Mouse (Mus musculus) urinary bladder, adult 2 months (tissue): ENCODE data around the gene Mmd2. TPM values are rescaled to one million over a fixed set of nuclear protein-coding genes. Genes with fewer than 3 reads are reported as not detected.
A peak's percentile ranks its signal among the peaks of the same experiment; 100 is the strongest.

Source experiments
- DNase-seq: peaks from one replicate; pipeline ENCODE4 v3.0.0; 2022; ENCODE audit warnings: low spot score
- polyA plus RNA-seq: library from polyadenylated mRNA; depleted of rRNA; stranded (reverse); fragments of >200 nt; gene quantifications from 2 replicates; pipeline ENCODE4 v1.2.3, GENCODE M21; 2012; rRNA removed

Gene Mmd2
- 0.18 and 0.31 TPM in 2 replicates for polyA plus RNA-seq

- no peak for DNase-seq
Measured at GRCm38 (mm10) chr5:142608259-142608988, at the start of gene Mmd2. TSS of gene Mmd2 (minus strand) at chr5:142608800.

GRCm38 (mm10) chr5:142652266-142652665, 43.7 kb upstream of the Mmd2 start:
- DNase-seq = no peak

DNA sequence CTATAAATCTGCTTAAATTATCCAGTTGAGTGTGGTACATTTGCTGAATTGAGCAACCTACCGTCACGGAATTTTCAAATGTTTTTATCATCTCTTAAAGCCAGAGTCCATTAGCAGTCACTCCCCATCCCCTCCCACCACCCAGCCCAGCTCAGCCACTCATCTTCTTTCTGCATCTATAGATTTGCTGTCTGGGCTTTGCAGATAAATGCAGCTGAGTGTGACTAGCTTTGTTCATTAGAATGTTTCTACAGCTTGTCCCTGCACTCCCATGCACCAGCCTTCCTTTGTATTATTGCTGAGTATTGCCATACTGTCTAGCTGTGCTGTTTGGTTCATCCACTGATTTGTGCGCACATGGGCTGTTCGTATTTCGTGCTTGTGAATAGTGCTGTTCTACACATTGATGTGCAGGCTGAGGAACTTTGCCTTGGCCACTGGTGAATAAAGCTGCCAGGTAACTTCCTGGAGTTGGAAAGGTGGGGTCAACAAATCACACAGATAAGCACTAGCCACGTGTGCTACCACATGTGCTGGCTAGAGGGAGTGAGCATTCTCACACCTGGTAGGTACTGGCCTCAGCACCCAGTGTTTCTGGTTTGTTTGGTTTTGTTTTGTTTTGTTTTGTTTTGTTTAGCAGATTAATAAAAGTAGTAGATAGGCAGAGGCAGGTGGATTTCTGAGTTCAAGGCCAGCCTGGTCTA, 42.3 kb upstream of the Mmd2 start:
- DNase-seq = no peak

DNA sequence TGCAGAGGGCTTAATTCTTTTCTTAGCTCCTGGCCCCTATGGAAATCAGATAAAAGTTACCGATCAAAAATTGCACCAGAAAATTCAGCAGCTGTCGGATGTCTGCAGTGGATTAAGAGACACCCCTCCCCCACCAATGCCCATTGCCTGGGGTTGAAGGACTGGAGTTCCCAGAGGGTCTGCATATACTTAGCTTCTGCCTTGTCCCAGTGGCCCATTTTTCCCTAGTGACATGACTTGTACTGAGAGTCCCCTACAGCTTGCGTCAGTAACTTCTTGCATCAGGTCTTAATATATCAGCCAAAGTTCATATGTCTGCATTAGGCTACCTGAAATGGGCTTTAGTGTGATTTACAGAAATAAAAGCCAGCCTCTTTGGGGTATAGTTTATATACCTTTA, 41.8 kb upstream of the Mmd2 start:
- no peak for DNase-seq

GRCm38 (mm10) chr5:142649460-142650050, 41.0 kb upstream of the Mmd2 start:
- DNase-seq = no peak

- DNase-seq = no peak
Measured at GRCm38 (mm10) chr5:142648162-142648561, 39.6 kb upstream of the Mmd2 start.

- no peak for DNase-seq
Measured at GRCm38 (mm10) chr5:142641331-142642051, 32.9 kb upstream of the Mmd2 start.

GRCm38 (mm10) chr5:142640088-142640487, 31.5 kb upstream of the Mmd2 start:
- DNase-seq = no peak

DNA sequence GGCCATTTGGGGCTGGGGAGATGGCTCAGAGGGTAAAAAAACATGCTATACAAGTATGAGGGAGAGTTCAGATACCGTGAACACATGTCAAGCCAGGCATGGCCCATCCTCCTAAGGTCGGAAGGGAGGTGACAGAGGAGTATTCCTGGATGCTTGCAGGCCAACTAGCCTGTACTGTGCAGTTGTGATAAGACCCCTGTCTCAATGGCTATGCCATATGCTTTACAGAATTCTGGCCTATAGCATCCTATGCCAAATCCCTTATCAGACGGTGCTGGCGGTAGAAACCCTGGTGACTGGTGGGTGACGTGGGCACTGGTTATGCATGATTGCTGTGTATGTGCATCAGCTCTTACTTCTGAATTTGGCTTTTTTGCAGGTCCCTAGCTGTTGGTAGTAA, 29.2 kb upstream of the Mmd2 start:
- DNase-seq = no peak

- no peak for DNase-seq
Measured at GRCm38 (mm10) chr5:142630224-142630623, 21.6 kb upstream of the Mmd2 start.

GRCm38 (mm10) chr5:142629663-142630025, 21.0 kb upstream of the Mmd2 start:
- DNase-seq = no peak

- peak; percentile 94 for DNase-seq
Measured at GRCm38 (mm10) chr5:142628726-142629662, 20.4 kb upstream of the Mmd2 start.

DNA sequence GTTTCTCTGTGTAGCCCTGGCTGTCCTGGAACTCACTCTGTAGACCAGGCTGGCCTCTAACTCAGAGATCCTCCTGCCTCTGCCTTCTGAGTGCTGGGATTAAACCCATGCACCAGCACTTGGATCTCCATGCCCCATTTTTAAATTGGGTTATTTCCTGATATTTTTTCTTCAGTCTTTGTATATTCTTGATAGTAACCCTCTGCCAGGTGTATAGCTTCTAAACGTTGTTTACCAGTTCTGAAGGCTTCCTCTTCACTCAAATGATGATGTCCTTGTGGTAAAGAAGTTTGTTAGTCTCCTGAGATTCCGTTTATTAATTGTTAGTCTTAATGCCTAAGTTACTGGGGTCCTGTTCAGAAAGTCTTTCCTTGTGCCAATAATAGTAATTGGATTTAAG, 18.8 kb upstream of the Mmd2 start, which contains the start of gene Wipi2:
Gene Wipi2, plus strand, starts transcription at position 301 of the 400 bp plus-strand sequence.
- DNase-seq = no peak

GRCm38 (mm10) chr5:142623080-142623479, 14.5 kb upstream of the Mmd2 start:
- DNase-seq = no peak

DNA sequence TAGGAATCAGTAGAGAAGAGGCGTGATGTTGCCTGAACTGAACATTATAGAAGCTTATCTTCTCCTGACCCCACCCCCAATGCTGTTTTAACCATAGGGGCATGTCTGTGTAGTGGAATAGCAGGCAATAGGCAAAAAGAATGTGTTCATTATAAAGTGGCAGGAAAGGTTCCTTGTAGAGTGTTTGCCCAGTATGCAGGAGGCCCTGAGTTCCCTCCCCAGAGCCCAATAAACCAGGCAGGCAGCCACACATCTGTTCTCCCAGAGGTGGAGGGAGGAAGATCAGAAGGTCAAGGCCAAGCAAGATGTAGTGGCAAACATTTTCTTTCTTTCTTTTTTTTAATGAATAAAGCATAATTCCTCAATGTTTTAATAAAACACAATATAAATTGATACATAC, 13.5 kb upstream of the Mmd2 start:
- DNase-seq = no peak

GRCm38 (mm10) chr5:142621421-142621820, 12.8 kb upstream of the Mmd2 start:
- DNase-seq = no peak

GRCm38 (mm10) chr5:142619866-142620265, 11.3 kb upstream of the Mmd2 start:
- no peak for DNase-seq

GRCm38 (mm10) chr5:142616326-142616725, 7.7 kb upstream of the Mmd2 start:
- DNase-seq = no peak

GRCm38 (mm10) chr5:142615638-142616037, 7.0 kb upstream of the Mmd2 start:
- DNase-seq = no peak

GRCm38 (mm10) chr5:142614513-142614912, 5.9 kb upstream of the Mmd2 start:
- no peak for DNase-seq

GRCm38 (mm10) chr5:142610362-142610761, 1.8 kb upstream of the Mmd2 start:
- no peak for DNase-seq
